Mouse (Mus musculus): ENCODE measurements around the gene Lrrc52.

The Lrrc52 gene

DNA sequence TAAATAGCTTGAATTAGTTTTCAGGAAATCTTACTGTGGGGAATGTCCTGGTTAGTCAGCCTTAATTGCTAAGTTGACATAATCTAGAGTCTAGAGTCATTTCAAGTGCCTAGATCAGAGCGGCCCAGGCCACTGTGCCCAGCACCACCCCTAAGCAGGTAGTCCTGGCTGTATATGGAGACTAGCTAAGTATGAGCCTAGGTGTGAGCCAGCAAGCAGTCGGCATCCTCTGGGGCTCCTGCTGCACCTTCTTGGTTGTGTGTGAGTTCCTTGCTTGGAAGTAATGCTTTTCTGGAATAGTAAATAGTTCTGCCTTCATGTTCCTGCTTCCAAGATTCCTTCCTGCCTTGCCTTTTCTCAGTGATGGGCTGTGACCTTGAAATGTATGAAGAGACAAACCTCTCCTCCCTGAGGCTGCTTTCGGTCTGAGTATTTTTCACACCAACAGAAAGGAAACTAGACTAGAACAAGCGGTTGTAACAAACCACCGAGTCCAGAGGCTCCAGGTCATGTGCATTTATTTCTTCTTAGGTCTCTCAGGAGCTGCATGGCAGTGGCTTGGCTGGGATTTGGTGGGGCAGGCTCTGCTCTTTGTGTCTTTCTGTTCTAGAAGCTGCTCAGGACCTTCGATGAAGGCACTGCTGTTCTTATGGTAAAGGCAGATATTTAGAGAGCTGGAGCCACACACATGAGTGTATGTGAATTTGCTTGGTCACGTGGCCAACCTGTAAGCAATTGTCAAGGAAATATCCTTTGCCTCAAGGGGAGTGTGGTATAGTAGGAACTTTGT is 30.2 kb downstream of the Lrrc52 start:
- DNase-seq (ENCODE audit: low read depth): no peak

- DNase-seq (ENCODE audit: low read depth): no peak
Measured at GRCm38 (mm10) chr1:167434931-167435330, 31.6 kb downstream of the Lrrc52 start.

DNA sequence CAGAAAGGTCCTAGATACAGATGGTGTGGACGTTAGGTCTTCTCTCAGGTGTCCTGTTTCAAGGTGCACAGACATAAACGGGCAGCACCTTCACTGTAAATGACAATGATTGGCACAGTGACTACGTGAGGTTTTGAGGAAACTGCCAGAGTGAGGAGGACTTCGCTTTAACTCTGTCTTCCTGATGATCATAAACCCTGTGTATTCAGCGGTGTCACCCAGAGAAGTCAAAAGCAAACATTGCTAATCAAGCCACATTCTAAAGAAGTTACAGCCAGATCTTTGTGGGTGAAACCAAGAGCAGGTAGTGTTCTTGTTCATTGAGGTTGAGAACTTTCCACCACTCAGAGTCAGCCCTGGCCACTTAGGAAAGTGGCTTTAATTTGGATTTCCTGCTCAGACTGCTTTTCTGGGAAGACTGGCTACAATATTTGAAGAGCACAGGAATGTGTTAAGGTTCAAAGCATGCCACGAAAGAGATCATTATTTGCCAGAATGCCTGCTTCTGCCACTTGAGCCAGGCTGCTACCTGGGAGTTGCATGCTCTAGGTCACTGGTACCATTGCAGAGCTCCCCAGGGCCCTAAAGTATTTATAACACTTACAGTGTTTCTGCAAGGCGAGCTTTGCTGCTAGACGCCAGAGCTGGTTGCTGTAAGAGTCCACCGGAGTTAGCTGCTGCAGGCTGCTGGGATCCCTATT is 35.5 kb downstream of the Lrrc52 start:
- no peak for DNase-seq (ENCODE audit: low read depth)

DNA sequence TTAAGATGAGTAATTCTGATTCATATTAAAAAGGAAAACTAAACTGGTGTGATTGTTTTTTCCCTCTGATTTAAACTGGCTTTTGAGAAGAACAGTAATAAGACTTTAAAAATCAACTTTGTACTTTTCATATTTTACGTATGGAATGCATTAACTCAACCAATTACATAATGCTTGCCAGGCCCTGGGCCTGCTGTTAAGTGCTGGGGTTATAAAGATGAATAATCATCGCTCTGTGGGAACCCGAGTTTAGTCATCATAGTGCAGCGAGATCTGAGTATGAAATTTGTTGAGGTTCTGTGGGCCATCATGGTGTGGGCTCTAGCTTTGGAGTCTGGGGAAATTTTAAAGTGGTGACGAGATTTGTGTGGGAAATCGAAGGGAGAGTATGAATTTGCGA is 39.9 kb downstream of the Lrrc52 start:
- no peak for DNase-seq (ENCODE audit: low read depth)

DNA sequence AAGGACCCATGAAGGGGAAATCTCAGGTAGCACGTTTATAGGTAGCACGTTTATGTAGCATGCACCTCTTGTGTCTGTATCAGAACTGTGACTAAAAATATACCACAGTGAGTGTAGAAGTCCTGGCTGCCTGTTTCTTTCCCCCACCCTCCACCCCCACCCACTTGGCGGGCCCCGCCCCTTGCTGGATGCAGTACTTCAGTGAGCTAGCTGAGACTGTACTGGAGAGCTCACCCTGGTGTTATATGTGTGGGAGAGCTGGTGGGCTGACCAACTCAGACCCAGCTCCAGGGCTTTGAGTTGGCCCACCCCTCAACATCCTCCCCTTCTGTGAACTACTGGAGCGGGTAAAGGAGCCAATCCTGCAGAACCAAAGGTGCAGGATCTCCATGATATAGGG is 41.0 kb downstream of the Lrrc52 start:
- no peak for DNase-seq (ENCODE audit: low read depth)

GRCm38 (mm10) chr1:167422501-167423240 is 43.9 kb downstream of the Lrrc52 start:
- DNase-seq (ENCODE audit: low read depth): no peak

GRCm38 (mm10) chr1:167414846-167415245 is 51.7 kb downstream of the Lrrc52 start:
- DNase-seq (ENCODE audit: low read depth): peak; percentile 78

- no peak for DNase-seq (ENCODE audit: low read depth)
Measured at GRCm38 (mm10) chr1:167411991-167412715, 54.4 kb downstream of the Lrrc52 start.

GRCm38 (mm10) chr1:167409601-167410000 is 57.0 kb downstream of the Lrrc52 start:
- no peak for DNase-seq (ENCODE audit: low read depth)

DNA sequence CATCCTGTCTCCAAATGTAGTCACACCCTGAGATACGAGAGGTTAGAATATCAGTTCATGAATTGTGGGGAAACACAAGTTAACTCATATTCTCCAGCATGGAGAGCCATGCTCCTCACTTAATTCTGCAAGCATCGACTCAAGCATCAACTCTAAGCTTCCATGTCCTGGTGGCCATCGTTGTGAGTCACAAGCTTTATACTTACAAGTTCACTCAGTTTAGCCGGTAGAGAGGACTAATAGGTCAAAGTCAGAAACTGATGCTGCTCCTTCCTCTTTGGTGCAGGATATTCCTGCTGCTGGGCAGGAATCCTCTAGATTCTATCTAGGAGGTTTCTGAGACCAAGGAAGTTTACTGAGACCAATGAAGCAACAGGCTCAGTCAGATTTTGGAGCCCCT is 61.3 kb downstream of the Lrrc52 start:
- no peak for DNase-seq (ENCODE audit: low read depth)
